Mouse (Mus musculus): ENCODE results near the gene Asb10.

Asb10 gene

DNA sequence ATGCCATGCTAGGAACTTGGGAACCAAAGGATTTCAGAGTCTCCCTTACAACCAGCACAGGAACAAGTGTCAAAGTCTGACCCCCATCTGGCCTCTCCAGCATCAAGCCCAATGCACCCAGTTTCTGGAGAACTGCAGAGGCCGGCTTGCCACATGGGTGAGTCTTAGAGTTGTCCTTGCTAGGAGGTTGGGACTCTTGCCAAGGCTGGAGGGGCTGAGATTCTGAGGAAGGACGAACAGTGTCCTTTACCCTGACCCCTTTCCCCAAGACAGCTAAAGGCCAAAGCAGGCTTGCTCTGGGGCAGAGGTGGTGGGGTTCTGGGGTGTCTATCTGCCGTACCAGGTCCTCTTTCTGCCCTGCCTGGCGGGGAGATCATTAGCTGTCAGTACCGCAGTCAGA is 4.3 kb downstream of the Asb10 start:
- no peak for DNase-seq (ENCODE audit: low spot score in 2 of 2)

DNA sequence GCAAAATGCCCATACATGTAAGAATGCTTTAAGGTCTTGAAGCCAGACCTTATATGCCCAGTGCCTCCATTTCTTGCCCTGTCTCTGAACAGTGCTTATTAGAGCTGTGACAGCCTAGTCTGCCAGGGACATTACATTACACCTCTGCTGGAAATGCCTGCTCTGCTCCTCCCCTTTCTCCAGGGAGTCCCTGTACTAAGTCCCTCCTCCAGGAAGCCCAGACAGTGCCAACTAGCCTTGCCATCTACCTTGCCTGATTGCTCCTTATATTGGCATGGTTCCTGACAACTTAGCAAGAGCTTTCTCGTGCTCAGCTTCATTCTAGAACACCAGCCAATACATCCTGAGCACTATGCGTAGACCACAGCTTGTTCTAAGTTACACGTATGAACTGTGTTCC is 5.0 kb downstream of the Asb10 start:
- no peak for DNase-seq (ENCODE audit: low spot score in 2 of 2)

DNA sequence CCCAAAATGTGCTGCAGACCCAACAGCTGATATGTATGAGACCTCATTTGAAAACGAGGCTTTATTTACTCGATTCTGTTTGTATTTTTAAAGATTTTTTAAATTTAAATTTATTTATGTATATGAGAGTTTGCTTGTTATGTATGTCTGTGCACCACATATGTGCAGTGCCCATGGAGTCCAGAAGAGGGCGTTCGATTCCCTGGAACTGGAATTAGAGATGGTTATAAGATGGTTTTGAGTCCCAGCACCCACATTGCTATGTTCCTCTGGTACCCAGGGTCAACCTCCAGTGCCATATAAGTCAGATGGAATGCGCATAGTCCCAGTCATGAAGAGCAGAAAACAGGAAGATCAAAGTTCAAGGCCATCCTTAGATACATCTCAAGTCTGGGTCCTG is 6.5 kb downstream of the Asb10 start:
- DNase-seq (ENCODE audit: low spot score in 2 of 2): no peak

DNA sequence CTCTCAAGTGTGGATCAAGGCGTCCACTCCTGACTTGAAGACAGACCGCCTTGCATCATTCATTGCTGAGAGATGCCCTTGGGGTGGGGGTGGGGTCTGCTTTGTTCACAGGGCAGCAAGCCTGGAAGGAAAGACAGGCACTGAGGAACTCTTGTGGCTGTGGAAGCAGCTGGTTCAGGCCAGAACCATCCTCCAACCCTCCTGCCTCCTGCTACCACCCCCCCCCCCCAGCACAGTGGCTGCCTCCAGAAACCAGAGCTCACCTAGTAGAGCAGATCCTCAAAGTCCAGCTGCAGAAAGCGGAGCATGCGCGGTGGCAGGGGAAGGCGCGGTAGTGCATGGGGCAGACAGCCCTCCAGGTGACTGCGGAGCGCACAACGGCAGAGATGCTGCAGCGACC is 7.4 kb downstream of the Asb10 start:
- DNase-seq (ENCODE audit: low spot score in 2 of 2): no peak

DNA sequence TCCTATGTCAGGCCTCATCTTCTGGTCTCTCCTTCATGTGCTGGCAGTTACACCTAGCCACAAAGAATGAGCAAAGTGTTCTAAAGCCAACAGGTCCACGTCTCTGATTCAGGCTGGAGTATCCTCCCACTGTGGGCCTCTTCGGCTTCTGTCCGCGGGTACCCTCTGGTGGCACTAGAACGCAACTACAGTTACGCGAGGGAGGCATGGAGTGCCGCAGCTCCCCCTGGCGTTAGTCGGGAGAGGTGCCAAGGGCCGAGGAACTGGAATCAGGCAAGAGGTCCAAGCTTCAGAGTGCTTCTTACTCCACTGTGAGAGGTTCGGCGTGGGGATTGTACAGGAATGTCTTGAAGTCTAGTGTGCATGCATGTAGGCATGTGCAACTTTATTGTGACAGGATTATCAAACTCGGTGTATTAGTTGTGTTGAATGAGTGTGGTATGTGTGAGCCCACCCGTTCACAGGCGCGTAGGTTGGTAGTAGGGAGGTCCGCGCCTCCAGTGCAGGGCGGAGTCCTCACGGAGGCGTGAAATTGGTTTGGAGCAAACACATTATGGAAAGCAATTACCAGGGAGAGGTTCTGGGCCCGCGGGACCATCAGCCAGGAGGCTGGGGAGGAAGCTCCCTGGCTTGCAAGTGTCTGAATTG is 10.6 kb downstream of the Asb10 start:
- DNase-seq (ENCODE audit: low spot score in 2 of 2): peak; percentile 84 to 91

DNA sequence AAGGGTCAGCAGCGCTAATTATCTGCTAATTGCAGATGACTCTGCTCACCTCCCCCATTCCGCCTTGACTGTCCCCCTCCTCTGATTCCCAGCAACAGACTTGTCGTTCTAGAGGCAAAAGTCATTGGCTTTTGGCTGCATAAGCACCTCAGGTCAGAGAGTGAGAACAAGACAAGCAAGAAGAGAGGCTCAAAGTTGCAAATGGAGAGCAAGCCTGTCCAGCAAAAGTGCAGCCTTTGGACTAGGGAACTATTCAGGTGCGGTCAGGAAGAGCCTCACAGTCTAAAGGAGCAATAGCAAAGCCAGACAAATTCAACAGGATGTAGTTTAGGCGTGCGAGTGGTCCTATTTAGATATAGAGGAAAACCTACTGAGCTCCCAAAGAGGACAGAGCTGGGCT is 13.0 kb downstream of the Asb10 start:
- no peak for DNase-seq (ENCODE audit: low spot score in 2 of 2)

DNA sequence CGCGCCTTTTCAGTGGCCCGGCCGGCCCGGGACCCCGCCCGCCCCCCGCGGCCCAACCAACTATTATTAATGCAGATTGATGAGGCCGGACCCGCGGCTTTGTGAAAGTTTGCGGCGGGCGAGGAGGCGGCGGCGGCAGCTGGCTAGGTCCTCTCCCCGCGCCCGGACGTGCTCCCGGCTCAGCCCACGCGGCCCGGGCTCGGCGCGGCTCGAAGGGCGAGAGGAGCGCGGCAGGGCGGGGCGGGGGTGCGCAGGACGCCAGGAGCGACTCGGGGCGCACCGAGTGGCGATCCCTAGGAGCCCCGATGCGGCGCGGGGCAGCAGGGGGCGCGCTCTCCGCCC is 13.9 kb downstream of the Asb10 start, which contains the start of gene Gbx1:
Gene Gbx1, minus strand, starts transcription at position 314 of the 342 bp plus-strand sequence.
- peak in 1 of 2 experiments; percentile 19 for DNase-seq (ENCODE audit: low spot score in 2 of 2)

DNA sequence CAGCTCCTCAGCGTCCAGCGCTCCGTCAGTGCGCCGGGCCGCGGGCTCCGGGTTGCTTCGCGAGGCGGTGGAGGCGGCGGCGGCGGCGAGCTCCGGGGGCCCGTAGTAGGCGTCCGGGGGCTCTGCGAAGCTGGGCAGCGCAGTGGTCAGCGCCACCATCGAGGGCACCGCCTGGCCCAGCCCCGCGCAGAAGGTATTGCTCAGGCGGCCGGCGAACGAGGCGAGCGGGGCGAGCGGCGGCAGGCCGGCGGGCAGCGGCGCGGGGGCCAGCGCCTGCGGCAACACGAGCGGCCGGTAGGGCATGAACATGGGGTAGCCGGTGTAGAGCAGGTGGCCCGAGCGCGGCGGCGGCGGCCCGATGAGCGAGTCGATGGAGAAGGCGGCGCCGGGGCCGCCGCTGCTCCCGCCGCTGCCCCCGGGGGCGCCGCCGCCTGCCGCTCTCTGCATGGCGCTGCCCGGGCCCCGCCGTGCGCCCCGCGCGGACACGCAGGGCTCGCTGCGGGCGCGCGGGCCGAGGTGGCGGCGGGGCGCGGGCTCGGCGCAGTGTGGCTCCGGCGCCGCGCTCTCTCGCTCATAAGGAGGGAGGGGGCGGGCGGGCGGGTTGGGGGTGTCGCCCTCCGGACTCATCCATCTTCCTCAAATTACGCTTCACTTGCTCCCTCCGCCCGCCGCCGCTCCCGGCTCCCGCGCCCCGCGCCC is 14.4 kb downstream of the Asb10 start:
- no peak for DNase-seq (ENCODE audit: low spot score in 2 of 2)

DNA sequence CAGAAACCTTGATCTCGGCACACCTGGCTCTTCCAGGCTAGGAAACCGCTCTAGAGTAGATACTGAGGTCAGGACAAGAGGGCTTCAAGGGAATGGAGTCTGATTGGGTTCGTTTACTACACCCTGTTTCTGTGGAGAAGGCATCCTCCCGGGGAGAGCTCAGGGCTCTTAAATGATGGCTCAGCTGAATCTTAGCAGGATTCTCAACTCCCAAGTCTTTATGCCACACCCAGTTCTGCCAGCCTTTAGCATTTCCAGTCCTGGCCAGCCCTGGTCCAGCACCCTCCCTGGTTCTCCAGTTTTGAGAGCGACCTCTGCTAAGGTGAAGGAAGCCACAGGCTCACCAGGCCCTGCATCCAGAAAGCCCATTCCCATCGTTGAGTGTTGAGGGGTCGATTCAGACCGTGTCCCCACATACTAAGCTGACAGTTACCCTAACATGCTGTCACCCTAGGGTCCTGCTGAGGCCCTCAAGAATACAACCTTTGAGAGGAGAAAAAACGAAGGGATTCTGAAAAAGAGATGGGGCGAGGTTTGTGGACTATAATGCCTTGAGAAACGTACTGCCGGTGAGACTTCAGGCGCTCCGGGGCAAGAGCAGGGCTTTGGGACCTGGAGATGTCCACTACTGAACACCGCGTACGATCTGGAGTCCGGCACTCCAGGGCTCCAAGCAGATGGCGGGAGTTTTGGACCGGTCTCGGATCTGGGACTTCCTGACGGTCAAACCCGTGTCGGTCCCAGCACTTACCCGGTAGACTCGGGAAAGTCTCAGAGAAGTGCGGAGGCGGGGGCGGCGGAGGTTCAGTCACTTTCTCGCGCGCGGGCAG is 15.2 kb downstream of the Asb10 start:
- DNase-seq (ENCODE audit: low spot score in 2 of 2): no peak

DNA sequence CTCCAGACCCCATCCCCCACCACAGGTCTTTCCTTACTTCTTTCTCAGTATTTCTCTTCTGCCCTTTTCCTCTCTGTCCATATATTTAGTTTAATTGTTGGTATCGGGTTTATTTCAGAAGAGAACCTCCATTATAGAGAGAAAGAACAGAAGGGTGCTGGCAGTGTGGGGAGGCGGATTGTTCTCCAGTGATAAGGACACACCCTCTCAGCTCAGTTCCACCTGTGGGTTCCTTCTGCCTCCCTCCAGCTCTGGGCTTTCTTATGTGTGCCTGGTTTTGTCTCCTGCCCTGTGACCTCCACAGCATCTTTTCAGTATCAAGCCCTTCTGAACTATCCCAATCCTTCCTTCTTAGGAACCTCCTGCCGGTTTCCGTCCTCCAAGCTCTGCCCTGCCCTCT is 16.3 kb downstream of the Asb10 start:
- DNase-seq (ENCODE audit: low spot score in 2 of 2): no peak

DNA sequence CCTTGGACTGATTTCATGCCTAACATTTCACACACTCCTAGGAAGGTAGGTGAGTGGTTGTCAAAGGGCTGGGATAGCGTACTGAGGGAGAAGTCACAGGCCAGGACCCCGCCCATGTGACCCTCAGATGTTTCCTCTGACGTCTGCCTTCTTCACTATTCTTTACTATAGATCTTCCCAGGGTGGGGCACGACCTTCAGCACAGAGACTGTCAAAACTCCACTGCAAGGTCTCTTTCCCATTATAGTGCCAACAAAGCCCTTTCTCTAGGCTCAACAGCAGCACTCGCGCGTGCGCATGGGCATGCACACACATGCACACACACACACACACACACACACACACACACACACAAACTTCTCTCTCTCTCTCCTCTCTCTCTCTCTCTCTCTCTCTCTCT is 17.0 kb downstream of the Asb10 start:
- no peak for DNase-seq (ENCODE audit: low spot score in 2 of 2)

DNA sequence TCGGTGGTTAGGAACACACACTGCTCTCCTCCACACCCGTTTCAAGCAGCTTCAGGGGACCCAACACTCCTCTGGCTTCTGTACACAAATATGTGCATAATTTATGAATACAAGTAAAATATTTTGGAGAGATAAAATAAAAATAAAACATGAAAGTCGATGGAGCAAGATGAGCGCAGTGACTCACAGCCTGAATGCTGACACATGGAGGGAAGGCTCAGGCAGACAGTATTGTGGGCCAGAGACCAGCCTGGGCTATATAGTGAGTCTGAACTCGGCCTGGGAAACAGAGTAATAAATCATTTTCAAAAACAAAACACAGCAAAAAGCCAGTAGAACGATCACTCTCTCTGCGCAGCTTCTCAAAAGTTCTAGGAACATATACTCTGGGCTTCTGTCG is 19.4 kb downstream of the Asb10 start:
- no peak for DNase-seq (ENCODE audit: low spot score in 2 of 2)

DNA sequence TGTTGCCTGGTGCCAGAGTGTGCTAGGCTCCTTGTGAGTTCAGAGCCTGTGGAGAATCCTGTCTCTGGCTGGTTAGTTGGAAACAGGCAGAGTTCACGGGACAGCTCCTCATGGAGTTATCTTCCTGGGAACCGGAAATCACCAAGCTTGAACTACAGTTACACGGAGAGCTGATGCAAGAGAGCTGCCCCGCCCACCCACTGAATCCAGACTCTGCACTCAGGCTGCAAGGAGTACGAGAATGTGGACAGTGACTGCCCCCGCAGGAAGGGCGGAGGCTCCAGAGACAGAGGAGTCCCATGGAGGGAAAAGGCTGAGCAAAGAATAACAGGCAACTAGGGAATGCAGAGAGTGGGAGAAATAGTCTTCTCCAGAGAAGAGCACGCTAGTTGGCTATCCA is 28.5 kb downstream of the Asb10 start:
- peak in 1 of 2 experiments; percentile 23 for DNase-seq (ENCODE audit: low spot score in 2 of 2)

DNA sequence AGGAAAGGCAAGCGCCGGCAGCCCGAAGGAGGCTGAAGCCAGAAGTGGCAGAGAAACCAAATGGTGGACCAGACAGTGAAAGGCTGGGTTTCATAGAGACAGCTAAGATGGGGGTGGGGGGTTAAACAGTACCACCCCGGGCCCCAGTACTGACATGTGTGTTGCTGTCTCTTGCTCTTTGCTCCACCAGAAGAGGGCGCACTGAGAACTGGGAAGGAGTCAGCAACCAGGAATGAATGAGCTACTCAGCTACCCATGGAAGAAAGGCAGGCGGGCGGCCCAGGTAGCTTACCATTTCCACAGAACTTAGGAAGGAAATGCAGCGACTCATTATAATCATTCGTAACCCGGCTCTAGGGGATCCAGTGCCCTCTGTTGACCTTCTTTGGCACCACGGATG is 30.1 kb downstream of the Asb10 start:
- DNase-seq (ENCODE audit: low spot score in 2 of 2): peak in 1 of 2 experiments; percentile 52

DNA sequence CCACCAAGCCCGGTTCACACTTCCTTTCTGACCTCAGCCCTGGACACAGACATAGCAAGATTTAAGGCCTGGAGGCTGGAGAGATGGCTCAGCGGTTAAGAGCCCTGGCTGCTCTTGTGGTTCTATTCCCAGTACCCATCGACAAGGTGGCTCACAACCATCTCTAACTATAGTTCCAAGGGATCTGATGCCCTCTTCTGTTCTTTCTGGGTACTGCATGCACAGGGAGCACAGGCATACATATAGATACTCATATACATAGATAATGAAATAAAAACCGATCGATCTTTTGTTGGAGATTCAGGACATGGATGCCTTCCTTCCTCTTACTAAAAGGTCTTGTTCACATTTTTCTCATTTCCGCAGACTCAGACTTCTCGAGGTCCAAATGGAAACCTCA is 32.4 kb downstream of the Asb10 start:
- DNase-seq (ENCODE audit: low spot score in 2 of 2): no peak

DNA sequence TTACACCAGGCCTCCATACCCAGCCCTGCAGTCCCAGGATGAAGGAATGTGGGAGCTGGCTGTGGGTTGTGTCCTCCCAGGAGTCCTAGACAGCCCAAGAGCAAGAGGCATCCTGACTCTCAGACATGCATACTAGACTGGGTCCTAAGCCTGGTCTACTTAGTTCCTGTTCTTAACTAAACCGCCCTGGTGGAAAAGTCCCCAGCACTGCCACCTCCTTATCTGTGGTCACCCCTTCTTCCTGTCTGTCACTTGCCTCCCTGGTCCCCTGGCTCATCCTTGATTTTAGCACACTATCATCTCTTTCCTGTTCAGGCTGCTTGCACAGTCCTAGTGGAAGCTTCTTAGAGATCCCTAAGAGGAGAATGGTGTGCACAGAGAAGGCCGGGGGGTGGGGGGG is 35.3 kb downstream of the Asb10 start:
- DNase-seq (ENCODE audit: low spot score in 2 of 2): no peak

DNA sequence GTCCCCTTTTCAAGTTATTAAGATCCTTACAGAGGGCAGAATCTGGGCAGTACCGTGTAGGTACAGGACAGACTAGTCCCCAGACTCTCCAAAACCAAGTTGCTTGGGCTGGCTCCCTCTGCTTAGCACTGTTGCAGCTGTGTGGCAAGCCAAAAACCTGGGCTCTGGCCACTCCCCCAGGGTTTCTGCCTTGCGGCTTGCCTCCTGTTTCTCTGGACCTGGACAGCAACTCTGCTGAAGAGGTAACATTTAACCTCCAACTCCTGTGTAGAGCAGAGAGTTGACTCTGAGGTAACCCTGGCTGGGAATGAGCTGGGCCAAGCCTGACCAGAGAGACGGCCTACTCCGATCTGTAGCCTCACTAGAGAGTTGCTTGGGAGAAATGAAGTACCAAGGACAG is 38.0 kb downstream of the Asb10 start:
- no peak for DNase-seq (ENCODE audit: low spot score in 2 of 2)

DNA sequence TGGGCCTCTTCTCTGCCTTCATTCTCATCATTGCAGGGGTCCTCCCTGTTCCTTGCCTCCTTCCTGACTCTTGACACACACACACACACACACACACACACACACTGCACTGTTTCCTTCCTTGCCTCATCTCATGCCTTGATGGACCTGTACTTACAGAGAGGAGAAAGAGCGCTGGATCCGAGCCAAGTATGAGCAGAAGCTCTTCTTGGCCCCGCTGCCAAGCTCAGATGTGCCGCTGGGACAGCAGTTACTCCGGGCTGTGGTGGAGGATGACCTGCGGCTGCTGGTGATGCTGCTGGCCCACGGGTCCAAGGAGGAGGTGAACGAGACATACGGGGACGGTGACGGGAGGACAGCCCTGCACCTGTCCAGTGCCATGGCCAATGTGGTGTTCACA is 39.9 kb downstream of the Asb10 start:
- no peak for DNase-seq (ENCODE audit: low spot score in 2 of 2)

DNA sequence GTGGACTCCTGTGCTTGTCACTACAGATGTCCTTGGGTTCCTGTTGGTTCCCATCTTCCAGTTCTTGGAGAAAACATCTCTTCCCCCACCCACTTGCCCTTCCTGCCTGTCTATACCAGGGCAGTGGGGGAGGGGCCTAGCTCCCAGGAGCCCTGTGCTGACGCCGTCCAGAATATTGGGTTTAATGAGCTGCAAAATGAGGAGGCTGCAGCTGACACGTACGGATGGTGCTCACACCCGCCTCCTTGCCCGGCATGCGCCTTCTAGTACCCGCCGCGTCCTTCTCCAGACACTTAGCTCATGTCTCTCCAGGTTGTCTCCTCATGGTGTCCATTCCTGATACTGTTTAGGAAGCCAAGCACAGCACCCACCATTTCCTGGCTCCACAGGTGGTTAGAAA is 41.7 kb downstream of the Asb10 start:
- DNase-seq (ENCODE audit: low spot score in 2 of 2): no peak

DNA sequence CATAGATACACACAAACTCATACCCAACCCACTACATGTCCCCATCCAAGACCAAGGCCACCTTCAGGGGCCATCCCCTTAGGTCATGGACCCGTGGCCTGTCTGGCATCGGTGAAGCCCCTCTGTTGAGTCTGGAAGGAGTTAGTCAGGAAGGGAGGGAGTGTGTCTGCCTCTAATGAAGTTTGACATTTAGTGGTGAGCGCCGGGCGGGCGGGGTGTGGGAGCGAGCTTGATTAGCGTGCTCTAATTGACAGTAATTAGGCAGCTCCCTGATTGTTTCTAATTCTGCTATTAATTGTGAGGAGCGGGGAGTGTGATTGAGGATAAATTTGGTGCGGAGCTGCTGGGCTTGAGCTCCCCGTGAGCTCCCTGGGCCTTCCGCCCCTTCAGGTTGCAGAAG is 43.3 kb downstream of the Asb10 start:
- DNase-seq (ENCODE audit: low spot score in 2 of 2): no peak

DNA sequence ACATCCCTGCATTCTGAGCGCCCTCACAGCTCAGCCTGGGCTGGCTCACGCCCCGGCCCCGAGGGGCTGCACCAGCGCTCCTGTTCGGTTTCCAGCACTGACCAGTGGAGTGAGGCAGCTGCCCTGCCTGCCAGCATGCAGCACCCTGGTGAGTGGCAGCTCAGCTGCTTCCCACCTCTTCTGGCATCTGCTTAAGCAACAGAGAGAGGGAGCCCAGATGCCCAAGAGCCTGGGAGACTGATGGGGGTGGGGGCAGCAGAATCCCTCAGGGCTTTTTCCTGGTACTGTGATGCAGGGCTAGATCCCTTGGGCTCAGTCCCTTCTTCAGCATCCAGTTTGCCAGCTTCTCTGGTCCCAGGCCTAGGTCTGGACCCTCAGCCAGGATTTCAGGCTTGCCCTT is 44.0 kb downstream of the Asb10 start:
- DNase-seq (ENCODE audit: low spot score in 2 of 2): no peak

DNA sequence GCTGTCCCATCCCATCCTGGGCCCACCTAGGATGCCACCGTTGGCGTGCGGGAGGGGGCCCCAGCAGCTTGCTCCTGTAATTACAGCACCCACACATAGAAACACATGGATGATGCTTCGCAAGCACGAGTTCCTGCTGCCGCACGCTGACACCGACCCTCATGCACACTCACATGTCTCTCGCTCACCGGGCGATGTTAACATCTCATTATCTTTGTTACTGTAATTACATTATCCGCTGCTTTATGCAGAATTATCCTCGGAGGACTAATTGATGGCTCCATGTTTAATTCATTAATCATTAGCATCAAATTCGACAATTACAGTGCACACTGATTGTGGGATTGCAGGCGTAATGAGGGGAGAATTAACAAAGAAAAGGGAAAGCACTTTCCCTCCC is 45.8 kb downstream of the Asb10 start:
- no peak for DNase-seq (ENCODE audit: low spot score in 2 of 2)

Measured in spleen, postnatal 10 days (tissue).